ENCODE assay signal across 21 mouse cellular contexts in the genomic region with DNA sequence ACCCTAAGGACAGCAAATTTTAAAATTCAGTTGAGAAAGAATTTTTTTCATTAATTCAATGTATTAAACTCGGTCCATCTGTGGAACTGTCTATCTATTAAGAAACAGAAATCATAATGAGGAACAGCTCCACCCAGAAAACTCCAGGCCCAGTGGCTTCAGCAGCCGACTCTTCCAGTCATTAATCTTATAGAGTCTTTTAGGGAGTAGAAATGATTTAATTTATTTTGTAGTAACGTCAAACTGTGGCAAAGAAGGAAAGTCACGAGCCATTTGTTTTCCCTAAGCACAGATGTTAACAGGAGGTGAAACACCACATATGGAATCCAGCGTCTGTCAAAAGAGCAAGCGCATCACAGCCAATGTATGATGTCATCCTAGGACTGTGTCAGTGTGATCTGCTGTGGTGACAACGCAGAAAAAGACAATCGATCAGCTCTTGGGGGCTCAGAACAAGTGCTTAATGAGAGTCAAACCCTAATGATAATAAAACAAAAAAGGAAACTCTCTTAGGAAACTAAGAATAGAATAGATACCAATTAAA.
DNase-seq lines count a peak whose midpoint lies in the region; ATAC-seq and TF ChIP-seq lines count a peak whose summit lies in the region.
"Had no signal": no experiment of that assay in that cellular context is flagged by ENCODE, and none has a peak within 500 bp of the region (broad histone marks: within the 10 kb centered on the region; RNA-seq: fewer than 3 reads in every experiment).

No protein-coding gene starts in this region.

- H3K9ac ChIP-seq in forebrain, embryonic 13.5 days = no peak overlapping the region
- no peak overlapping the region for H3K9ac ChIP-seq in forebrain, embryonic 15.5 days (replicated peaks)
- H3K9ac ChIP-seq in kidney, embryonic 14.5 days (ENCODE audit: low read depth, low read length) = no peak overlapping the region
- H3K9ac ChIP-seq in stomach, embryonic 16.5 days (ENCODE audit: low read length) = no peak overlapping the region
- H3K9ac ChIP-seq in stomach, postnatal 0 days (ENCODE audit: low read length) = no peak overlapping the region
- H3K9ac ChIP-seq: kidney, embryonic 15.5 days; liver, postnatal 0 days; midbrain, embryonic 13.5 days had no signal

- 24% methylated on average over 8 of the region's 8 CpGs for WGBS in forebrain, embryonic 13.5 days
- 15% methylated on average over 8 of the region's 8 CpGs for WGBS in forebrain, embryonic 15.5 days
- 29% methylated on average over 8 of the region's 8 CpGs for WGBS in kidney, embryonic 14.5 days
- 34% methylated on average over 8 of the region's 8 CpGs for whole genome bisulfite sequencing in stomach, embryonic 16.5 days
- WGBS in stomach, postnatal 0 days = 33% methylated on average over 8 of the region's 8 CpGs

- H3K27me3 ChIP-seq in forebrain, embryonic 13.5 days = no peaks in the 10 kb centered on the region
- no peaks in the 10 kb centered on the region for H3K27me3 ChIP-seq in forebrain, embryonic 15.5 days
- H3K27me3 ChIP-seq in kidney, embryonic 14.5 days (ENCODE audit: control insufficient read depth, insufficient read depth, low read length) = no peaks in the 10 kb centered on the region
- H3K27me3 ChIP-seq in stomach, embryonic 16.5 days (ENCODE audit: control insufficient read depth, insufficient read depth, low read length) = no peaks in the 10 kb centered on the region
- H3K27me3 ChIP-seq in stomach, postnatal 0 days (ENCODE audit: control insufficient read depth, insufficient read depth, low read length) = no peaks in the 10 kb centered on the region
- H3K27me3 ChIP-seq: kidney, embryonic 15.5 days; midbrain, embryonic 13.5 days; Patski had no signal

- no peaks in the 10 kb centered on the region for H3K9me3 ChIP-seq in forebrain, embryonic 13.5 days (replicated peaks)
- no peaks in the 10 kb centered on the region for H3K9me3 ChIP-seq in forebrain, embryonic 15.5 days
- no peaks in the 10 kb centered on the region for H3K9me3 ChIP-seq in kidney, embryonic 14.5 days (ENCODE audit: control insufficient read depth, low read length)
- H3K9me3 ChIP-seq in stomach, embryonic 16.5 days (replicated peaks; ENCODE audit: control insufficient read depth, low read length) = no peaks in the 10 kb centered on the region
- no peaks in the 10 kb centered on the region for H3K9me3 ChIP-seq in stomach, postnatal 0 days (ENCODE audit: control insufficient read depth, low read length)
- H3K9me3 ChIP-seq: kidney, embryonic 15.5 days; midbrain, embryonic 13.5 days had no signal

- H3K4me2 ChIP-seq in forebrain, embryonic 13.5 days = no peak overlapping the region
- no peak overlapping the region for H3K4me2 ChIP-seq in forebrain, embryonic 15.5 days (replicated peaks)
- no peak overlapping the region for H3K4me2 ChIP-seq in kidney, embryonic 14.5 days (replicated peaks; ENCODE audit: low read depth, low read length)
- H3K4me2 ChIP-seq in stomach, embryonic 16.5 days (ENCODE audit: low read depth, low read length) = no peak overlapping the region
- no peak overlapping the region for H3K4me2 ChIP-seq in stomach, postnatal 0 days (replicated peaks; ENCODE audit: low read depth)
- H3K4me2 ChIP-seq: heart, embryonic 11.5 days; kidney, embryonic 15.5 days; liver, embryonic 11.5 days; midbrain, embryonic 13.5 days had no signal

- H3K36me3 ChIP-seq in forebrain, embryonic 13.5 days (ENCODE audit: poor library complexity, severe bottlenecking) = no peaks in the 10 kb centered on the region
- no peaks in the 10 kb centered on the region for H3K36me3 ChIP-seq in forebrain, embryonic 15.5 days
- no peaks in the 10 kb centered on the region for H3K36me3 ChIP-seq in kidney, embryonic 14.5 days (ENCODE audit: control insufficient read depth, insufficient read depth, low read length)
- no peaks in the 10 kb centered on the region for H3K36me3 ChIP-seq in stomach, embryonic 16.5 days (ENCODE audit: control insufficient read depth, insufficient read depth, low read length)
- H3K36me3 ChIP-seq in stomach, postnatal 0 days (ENCODE audit: control insufficient read depth, insufficient read depth, low read length) = no peaks in the 10 kb centered on the region
- H3K36me3 ChIP-seq: kidney, embryonic 15.5 days; midbrain, embryonic 13.5 days had no signal

- no peak overlapping the region for H3K27ac ChIP-seq in forebrain, embryonic 13.5 days
- no peak overlapping the region for H3K27ac ChIP-seq in forebrain, embryonic 15.5 days (replicated peaks)
- no peak overlapping the region for H3K27ac ChIP-seq in kidney, embryonic 14.5 days (ENCODE audit: low read depth, low read length)
- no peak overlapping the region for H3K27ac ChIP-seq in stomach, embryonic 16.5 days (ENCODE audit: low read length)
- no peak overlapping the region for H3K27ac ChIP-seq in stomach, postnatal 0 days (replicated peaks)
- H3K27ac ChIP-seq: midbrain, embryonic 13.5 days had no signal

- peaks cover 18% of the 10 kb centered on the region for H3K4me1 ChIP-seq in forebrain, embryonic 13.5 days
- H3K4me1 ChIP-seq in forebrain, embryonic 15.5 days = peaks cover 17% of the 10 kb centered on the region
- peaks cover 9% of the 10 kb centered on the region for H3K4me1 ChIP-seq in kidney, embryonic 14.5 days (ENCODE audit: control insufficient read depth, insufficient read depth, low read length)
- H3K4me1 ChIP-seq in stomach, embryonic 16.5 days (ENCODE audit: control insufficient read depth, insufficient read depth, low read length) = peaks cover 16% of the 10 kb centered on the region
- no peaks in the 10 kb centered on the region for H3K4me1 ChIP-seq in stomach, postnatal 0 days (replicated peaks; ENCODE audit: control insufficient read depth, insufficient read depth)

- TF ChIP-seq EP300 in stomach, postnatal 0 days (optimal IDR thresholded peaks at IDR 0.05) = no peak

- ATAC-seq in forebrain, embryonic 13.5 days = 0 out of 2 replicates have a peak, but pooled peaks have one; percentile 36
- ATAC-seq in forebrain, embryonic 15.5 days (replicated peaks) = no peak
- ATAC-seq in kidney, embryonic 14.5 days (ENCODE audit: low FRiP score, low TSS enrichment) = peak; percentile 59
- ATAC-seq in stomach, embryonic 16.5 days (ENCODE audit: insufficient read depth, low FRiP score) = peak; percentile 21; the same call in 1 of the 2 replicates
- no peak for ATAC-seq in stomach, postnatal 0 days (ENCODE audit: low FRiP score, low TSS enrichment)
- ATAC-seq: CD4-positive, CD25-positive, alpha-beta regulatory T cell, adult 4 months; liver, postnatal 0 days; midbrain, embryonic 13.5 days; Patski had no signal

- no peak for DNase-seq in kidney, adult 8-10 months
- DNase-seq in stomach, postnatal 0 days (ENCODE audit: low spot score) = no peak
- DNase-seq in cerebellum, postnatal 14 days = no peak
- no peak for DNase-seq in c-Kit-positive CD71-positive TER-119-positive erythroid progenitor cells, embryonic 14.5 days (ENCODE audit: low spot score)
- DNase-seq: adrenal gland, adult 2 months; left cerebral cortex, postnatal 4 days; liver, postnatal 0 days; lung, postnatal 14 days; right cerebral cortex, postnatal 25 days; thymus, adult 18-20 months; thymus, postnatal 36 days had no signal

- H3K4me3 ChIP-seq in forebrain, embryonic 13.5 days = no peak overlapping the region
- no peak overlapping the region for H3K4me3 ChIP-seq in forebrain, embryonic 15.5 days
- H3K4me3 ChIP-seq in kidney, embryonic 14.5 days (ENCODE audit: low read length) = no peak overlapping the region
- no peak overlapping the region for H3K4me3 ChIP-seq in stomach, embryonic 16.5 days (replicated peaks; ENCODE audit: low read length)
- H3K4me3 ChIP-seq in stomach, postnatal 0 days (ENCODE audit: low read depth, low read length) = no peak overlapping the region
- H3K4me3 ChIP-seq: kidney, embryonic 15.5 days; midbrain, embryonic 13.5 days had no signal

- TF ChIP-seq CTCF in stomach, postnatal 0 days (IDR thresholded peaks at IDR 0.05; ENCODE audit: low read depth) = no peak

Comparison
In these comparisons a context has a peak if more than half of its experiments do, and no peak if none do; other contexts are left out.
1. ATAC-seq: peak in forebrain, embryonic 13.5 days (single experiment), kidney, embryonic 14.5 days (single experiment) and stomach, embryonic 16.5 days (single experiment); none in forebrain, embryonic 15.5 days (single experiment) and stomach, postnatal 0 days (single experiment).